Mouse (Mus musculus) mouse trophoblast stem cell (cell line): Measurements from ENCODE around the gene 1700034J05Rik.

Experiments
- in situ Hi-C, 2 experiments: fragments of 300-500 bp; cut with MseI, MboI; formaldehyde crosslinking; loops; 2 replicates in 1 of 2; 3 replicates in 1 of 2; pipeline ENCODE4 v1.15.1; 2025

Gene 1700034J05Rik

GRCm38 (mm10) chr6:146965139-146965772 is 11.0 kb upstream of the 1700034J05Rik start:
- in situ Hi-C loops, result no loop called here

DNA sequence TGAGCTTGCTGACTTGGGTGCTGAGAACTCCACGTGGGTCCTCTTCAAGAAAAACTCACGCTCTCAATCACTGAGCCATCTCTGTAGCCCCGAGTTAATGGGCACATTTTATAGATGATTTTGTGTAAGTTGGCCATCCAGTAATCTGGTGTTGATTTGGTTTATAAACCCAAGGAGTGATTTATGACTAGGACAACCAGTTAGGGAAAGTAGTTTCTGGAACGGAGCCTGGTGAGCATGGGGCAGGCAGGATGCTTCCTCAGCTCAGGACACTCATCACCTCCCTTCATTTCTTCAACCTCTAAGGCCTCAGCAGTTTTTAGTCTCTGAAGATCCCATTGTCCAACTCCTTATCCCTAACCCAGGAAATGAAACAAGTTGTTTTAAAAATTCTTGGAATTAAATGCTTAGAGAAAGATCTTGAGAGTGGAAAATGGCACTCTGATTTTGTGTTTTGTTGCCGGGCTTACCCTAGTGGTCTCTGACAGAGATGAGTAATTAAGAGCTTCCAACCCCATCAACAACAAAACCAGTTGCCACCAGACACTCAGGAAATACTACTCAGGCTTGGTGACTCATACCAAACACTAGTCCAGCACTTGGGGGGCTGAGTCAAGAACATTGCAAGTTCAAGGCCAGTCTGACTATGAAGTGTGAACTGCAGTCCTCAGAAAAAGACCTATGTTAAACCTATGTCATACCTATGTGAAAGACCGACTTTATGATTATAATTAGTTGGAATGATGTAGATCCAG is 9.4 kb upstream of the 1700034J05Rik start:
- in situ Hi-C loops, result no loop called here

GRCm38 (mm10) chr6:146961832-146962481 is 7.7 kb upstream of the 1700034J05Rik start:
- in situ Hi-C loops, result no loop called here

DNA sequence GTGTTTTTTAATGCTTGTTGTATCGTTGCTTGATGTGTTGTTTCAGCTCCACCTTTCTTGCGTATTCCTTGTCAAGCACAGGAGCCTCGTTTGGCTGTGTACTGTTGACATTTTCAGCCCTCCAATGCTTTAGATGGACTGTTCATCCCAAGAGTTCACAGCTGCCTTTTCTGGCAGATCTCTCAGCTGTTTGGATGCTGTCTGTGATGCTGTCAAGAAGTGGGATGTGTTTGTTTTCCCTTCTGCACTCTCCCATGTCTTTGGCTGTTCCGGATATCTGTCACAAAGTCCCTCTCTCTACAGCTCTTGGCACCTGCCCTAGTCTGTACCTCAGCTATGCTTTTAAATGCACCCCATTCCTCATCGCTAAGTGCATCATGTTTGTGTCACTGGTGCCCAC is 6.7 kb upstream of the 1700034J05Rik start:
- in situ Hi-C loops, result no loop called here

DNA sequence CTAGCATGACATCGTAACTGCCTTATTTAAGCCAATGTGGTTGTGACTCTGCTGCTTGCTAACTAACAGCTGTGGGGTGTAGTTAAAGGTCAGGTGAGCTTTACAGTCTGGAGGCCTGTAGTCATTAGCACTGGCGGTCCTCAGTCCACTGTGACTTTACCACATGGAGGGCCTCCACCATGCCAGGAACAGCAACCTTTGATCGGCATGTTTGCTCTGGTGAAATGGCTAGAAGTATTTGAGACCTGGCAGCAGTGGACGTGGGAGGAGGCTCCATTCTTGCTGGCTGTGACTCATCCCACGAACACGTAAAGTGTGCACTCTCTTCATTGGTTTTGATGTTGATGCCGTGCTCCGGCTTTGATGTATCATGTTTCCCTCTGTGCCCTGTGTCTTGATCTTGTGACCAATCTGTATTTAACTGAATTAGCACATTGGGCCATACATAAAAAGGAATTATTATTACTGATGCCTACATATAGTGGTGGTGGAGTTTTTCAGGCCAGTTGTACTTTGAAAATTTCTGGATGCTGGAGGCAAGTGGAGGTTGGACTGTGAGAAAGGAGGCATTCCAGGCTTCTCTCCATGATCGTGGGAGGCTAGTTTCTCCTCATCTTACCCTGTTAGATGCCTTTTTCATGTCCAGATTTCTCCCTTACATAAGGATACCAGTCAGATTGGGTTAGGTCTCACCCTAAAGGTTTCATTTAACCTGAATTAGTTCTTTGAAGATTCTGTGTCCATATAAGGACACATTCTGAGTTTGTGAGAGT is 5.9 kb upstream of the 1700034J05Rik start:
- in situ Hi-C loops, result no loop called here

DNA sequence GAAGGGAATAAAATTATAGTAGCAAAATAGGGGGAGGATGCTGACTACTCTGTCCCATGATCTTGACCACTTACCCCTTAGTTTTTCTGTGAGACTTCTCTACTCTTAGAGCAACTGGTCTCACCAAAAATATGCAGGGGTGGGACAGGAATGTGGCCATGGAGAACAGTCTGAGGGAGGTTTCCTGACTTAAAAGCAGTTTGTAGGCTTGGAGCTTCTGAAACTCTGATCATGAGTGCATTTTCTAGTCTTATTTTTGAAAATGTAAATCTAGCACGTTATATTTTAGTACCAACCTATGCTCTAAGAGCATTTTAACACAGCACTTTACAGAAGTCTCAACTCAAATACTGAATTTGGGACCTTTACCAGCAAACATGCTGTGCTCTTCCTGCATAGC is 4.5 kb upstream of the 1700034J05Rik start:
- in situ Hi-C loops, result no loop called here

- in situ Hi-C loops, result no loop called here
Measured at GRCm38 (mm10) chr6:146956961-146957360, 2.7 kb upstream of the 1700034J05Rik start.

- in situ Hi-C loops, result no loop called here
Measured at GRCm38 (mm10) chr6:146955896-146956295, 1.7 kb upstream of the 1700034J05Rik start.

DNA sequence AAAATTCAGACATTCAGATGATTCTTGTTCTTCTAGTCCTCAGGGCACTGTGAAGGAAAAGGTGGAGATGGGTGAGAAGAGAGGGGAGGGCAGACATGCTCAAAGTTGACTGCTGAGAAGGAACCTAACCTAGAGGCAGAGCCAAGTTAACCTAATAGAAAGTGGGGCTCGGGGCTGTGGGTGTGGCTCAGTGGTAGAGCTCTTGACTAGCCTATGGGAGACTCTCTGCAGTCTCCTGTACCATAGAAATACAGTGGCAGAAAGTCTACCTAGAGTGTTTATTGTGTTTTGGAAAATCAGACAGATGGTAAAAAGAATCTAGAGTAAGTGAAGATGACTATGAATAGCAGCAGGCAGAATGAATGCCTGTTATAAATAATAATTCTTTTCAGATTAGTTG is 1.3 kb upstream of the 1700034J05Rik start:
- in situ Hi-C loops, result no loop called here

GRCm38 (mm10) chr6:146950454-146950832 is 3.8 kb downstream of the 1700034J05Rik start:
- in situ Hi-C loops, result no loop called here

GRCm38 (mm10) chr6:146949682-146950453 is 4.4 kb downstream of the 1700034J05Rik start:
- in situ Hi-C loops, result no loop called here

DNA sequence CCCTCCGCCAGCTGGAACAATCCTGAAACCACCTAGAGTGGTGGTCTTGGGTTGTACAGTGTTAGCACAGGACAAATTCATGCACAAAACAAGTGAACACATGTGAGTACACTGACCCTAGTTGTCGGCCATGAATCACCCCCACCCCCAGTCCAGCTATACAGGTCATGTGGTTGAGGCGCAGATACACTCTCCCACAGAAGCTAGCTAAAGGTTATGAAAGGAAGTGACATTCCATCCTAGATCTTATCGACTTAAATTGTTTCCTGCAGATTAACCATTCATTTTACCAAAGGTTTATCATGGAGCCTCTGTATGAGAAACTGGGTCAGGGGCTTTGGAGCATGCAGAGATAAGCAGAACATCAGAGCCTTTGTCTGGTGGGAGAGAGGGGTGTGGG is 7.0 kb downstream of the 1700034J05Rik start:
- in situ Hi-C loops, result no loop called here

DNA sequence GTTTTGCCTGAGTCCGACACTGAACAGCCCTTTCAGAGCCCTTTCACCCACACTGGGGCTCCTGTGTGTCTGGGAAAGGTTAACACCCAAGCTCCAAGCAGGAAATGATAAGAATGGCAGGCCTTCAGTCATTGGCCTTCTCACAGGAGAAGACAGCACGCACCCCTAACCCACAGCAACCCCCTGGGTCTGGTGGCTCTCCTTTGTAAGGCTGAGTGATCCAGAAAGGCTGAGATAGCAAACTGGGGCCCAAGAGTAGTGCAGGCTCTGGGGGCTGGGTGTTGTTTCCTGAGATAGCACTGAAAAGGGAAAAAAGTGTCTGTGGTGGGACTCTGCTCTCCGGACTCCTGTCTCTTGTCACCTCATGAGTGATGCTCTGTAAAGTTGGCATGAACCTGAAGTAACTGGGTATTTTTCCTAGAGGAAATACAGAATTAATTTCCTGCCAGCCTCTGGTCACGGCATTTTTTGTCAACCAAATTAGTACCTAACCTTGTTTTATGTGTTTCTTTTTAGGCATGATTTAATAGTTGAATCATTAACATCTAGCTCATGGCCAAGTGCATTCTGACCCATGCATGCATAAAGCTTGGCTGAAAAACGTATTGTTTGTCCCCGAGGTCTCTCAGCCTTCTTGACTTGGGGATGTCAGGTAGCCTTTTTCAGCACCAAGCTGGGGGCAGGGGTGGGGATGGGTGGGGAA is 7.7 kb downstream of the 1700034J05Rik start:
- in situ Hi-C loops, result no loop called here

- in situ Hi-C loops, result no loop called here
Measured at GRCm38 (mm10) chr6:146944830-146945229, 9.4 kb downstream of the 1700034J05Rik start.

- in situ Hi-C loops, result no loop called here
Measured at GRCm38 (mm10) chr6:146944009-146944408, 10.2 kb downstream of the 1700034J05Rik start.

GRCm38 (mm10) chr6:146941505-146942275 is 12.5 kb downstream of the 1700034J05Rik start:
- in situ Hi-C loops, result no loop called here

DNA sequence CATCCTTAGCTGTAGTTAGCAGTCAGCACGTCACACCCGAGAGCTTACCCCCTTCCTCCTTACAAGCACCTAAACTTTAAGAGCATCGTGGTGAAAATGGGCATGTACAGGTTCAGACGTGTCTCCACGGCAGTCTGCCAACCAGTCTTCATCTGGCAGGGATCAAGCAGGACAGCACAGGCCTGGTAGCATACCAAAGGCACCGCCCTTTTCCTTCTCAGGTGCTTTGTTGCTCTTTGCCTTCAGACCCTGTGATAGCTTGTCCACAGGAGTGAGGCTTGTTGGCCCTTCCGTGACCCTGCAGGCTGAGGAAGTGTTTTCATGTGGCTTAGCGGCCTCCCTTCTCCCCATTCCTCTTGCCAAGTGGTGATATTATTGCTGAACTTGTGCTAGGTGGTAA is 15.2 kb downstream of the 1700034J05Rik start:
- in situ Hi-C loops, result no loop called here

DNA sequence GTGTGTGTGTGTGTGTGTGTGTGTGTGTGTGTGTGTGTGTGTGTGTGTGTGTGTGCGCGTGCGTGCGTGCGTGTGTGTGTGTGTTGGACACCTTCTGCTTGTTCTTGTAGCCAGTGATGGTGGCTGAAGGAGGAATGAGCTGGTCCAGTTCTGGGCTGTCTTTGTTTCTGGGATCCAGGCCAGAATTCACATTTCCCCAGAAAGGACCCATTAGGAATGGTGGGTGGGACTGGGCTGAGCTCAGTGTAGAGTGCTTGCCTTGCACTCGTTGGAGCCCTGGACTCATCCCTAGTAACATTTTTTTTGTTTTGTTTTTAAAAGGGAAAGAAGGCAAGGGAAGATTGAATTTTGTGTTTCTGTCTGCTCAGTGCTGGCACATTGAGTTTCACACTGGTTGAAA is 18.3 kb downstream of the 1700034J05Rik start:
- in situ Hi-C loops, result no loop called here

- in situ Hi-C loops, result no loop called here
Measured at GRCm38 (mm10) chr6:146933123-146933522, 21.1 kb downstream of the 1700034J05Rik start.

- in situ Hi-C loops, result no loop called here
Measured at GRCm38 (mm10) chr6:146929031-146929430, 25.2 kb downstream of the 1700034J05Rik start.
